Mouse (Mus musculus): ENCODE measurements around the gene Rpp25l. TPM values are rescaled to one million over a fixed set of nuclear protein-coding genes. Genes with fewer than 3 reads are reported as not detected.
A peak's percentile ranks its signal among the peaks of the same experiment; 100 is the strongest.
"Not testable (repeated sequence)": the region's sequence is repeated elsewhere in the genome, so short reads cannot be mapped to it uniquely, and the experiment has no call there.

The Rpp25l gene
- total RNA-seq (2021): 10 to 100 TPM; 30.8 to 31.0 TPM
- long read RNA-seq, experiment 1, transcript Rpp25l-201 (2 exons, 856 nt): major isoform, 13 of 16 reads
- long read RNA-seq, experiment 1, partial matches to known transcripts: 0 of 16 reads
- long read RNA-seq, experiment 1, other reads (novel, unspliced or antisense): 3 of 16 reads
- long read RNA-seq, experiment 2, transcript Rpp25l-201 (2 exons, 856 nt): major isoform, 17 of 19 reads
- long read RNA-seq, experiment 2, partial matches to known transcripts: 2 of 19 reads
- long read RNA-seq, experiment 2, other reads (novel, unspliced or antisense): 0 of 19 reads

DNA sequence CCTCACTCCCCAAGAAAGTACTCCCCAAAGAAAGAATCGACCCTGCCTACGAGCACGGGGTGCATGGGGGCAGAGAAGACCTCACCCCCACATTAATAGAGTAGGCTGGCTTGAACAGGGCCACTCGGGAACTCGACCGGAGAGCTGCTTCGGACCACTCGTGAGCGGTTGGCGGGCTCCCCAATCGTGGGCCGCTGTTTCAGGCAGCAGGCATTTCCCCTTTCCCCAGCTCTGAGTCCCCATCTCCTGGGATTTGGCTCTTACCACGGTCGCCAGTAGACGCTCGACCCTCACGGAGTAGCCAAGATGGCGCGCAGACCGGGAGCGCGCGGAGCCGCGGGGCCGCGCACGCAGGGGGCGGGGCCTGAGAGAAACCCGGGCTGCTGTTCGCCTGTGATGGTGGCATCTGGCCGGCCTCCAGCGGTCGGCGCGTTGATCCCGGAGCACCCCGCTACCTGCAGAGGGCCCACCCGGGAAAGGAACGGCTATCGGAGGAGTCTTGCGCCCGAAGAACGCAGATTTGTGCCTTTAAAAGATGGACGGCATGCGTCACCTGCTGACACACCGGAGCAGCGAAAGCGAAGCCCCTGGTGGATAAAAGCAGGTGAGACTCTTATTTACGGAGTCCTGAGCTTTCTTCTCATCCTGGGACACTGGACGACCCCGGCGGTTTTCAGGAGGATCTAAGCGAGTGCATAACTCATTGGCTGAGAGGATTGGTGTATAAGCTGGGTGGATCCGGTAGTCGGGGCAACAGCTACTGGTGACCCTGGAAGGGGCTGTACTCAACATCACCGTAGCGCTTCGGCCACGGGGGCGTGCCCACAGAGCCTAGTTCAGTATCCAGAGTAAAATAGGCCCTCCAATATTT, at the start of gene Rpp25l:
TSS of gene Rpp25l (minus strand) at position 338 of the 871 bp plus-strand sequence.
- peak; percentile 73 to 78 for DNase-seq (ENCODE audit: low spot score in 2 of 2)
- intact Hi-C loops (cut with DNase I): loop anchor here (2.0 kb wide), 1 partner anchor 23 kb away; no protein-coding TSS in a partner anchor

- DNase-seq (ENCODE audit: low spot score in 2 of 2): peak in 1 of 2 experiments; percentile 58
- intact Hi-C loops (cut with DNase I): not testable (repeated sequence)
Measured at GRCm38 (mm10) chr4:41762688-41763114, 49.4 kb upstream of the Rpp25l start.

DNA sequence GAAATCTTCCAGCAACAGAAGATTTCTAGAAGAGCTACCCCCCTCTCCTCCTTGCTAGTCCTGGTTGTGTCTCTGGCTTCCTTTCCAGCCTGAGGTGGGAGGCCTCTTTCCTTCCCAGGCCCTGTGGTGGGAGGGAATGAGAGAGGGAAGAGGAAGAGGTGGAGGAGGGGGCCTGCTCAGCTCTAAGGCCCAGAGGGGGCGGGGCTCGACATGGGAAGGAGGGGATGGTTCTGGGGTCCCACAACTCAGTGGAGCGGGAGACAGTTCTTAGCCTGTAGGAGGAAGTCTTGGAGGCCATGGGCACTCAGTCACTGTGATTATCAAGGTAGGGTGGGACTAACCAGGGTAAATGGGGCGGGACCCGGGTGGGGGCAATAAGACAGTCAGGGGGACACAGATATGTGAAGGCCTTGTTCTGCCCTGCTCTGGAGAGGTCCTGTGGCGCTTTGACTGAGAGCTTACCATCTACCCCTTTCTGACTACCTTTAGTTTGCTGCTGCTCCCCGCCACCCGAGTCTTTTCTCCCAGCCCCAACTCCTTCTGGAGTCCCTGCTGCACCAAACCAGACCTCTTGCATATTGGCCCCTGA, 48.9 kb upstream of the Rpp25l start:
- DNase-seq (ENCODE audit: low spot score in 2 of 2): no peak
- intact Hi-C loops (cut with DNase I): no loop called here

GRCm38 (mm10) chr4:41761680-41762079, 48.3 kb upstream of the Rpp25l start:
- intact Hi-C loops (cut with DNase I): no loop called here
- DNase-seq (ENCODE audit: low spot score in 2 of 2): no peak

DNA sequence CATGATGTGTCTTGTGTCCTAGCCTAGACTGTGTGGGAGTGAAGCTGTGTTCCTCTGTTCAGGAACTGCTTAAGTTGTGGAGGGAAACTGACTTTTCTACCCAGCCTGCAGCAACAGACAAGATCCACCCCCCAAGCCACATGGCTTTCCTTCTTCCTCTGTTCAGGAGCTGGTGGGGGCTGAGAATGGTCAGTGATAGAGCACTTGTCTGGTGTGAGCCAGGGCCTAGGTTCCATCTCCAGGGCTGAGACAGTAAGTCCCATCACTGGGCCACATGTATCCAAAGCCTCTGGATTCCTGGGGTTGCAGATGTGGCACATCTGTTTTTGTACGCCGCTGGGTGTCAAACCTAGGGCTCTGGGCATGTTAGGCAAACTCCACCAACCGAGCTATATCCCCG, 47.6 kb upstream of the Rpp25l start:
- intact Hi-C loops (cut with DNase I): no loop called here

GRCm38 (mm10) chr4:41760288-41760721, 47.0 kb upstream of the Rpp25l start:
- peak; percentile 75 to 78 for DNase-seq (ENCODE audit: low spot score in 2 of 2)
- intact Hi-C loops (cut with DNase I): no loop called here

More for the DNA sequence above, 47.6 kb upstream of the Rpp25l start:
- no peak for DNase-seq (ENCODE audit: low spot score in 2 of 2)

DNA sequence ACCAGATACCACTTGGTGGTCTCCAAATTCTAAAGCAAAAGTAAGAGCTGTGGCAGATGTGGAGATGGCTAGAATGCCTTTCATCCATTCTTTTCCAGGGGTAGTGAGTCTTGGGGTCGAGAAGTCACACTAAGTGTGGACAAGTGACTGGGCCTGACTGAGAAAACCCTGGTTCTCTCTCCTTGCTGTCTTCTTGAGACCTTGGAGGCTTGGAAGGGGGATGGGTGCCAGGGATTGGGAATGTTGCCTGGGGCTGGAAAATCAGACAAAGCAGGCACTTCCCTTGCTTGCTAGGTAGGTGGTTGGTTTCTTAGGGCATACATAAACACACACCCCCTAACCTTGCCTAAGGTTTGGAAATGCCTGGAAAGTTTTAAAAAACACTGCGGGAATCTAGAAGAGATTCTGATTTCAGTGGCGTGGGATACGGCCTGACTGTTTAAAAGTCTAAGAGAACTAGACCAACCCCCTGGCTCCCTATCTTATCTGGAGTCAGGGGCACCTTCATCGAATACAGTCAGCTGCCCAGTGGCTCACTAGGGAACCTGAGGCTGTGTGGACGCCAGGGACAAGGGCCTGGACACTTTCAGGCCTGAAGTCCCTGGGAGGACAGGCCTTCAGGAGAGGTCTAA, 46.4 kb upstream of the Rpp25l start:
- intact Hi-C loops (cut with DNase I): no loop called here
- DNase-seq (ENCODE audit: low spot score in 2 of 2): no peak

DNA sequence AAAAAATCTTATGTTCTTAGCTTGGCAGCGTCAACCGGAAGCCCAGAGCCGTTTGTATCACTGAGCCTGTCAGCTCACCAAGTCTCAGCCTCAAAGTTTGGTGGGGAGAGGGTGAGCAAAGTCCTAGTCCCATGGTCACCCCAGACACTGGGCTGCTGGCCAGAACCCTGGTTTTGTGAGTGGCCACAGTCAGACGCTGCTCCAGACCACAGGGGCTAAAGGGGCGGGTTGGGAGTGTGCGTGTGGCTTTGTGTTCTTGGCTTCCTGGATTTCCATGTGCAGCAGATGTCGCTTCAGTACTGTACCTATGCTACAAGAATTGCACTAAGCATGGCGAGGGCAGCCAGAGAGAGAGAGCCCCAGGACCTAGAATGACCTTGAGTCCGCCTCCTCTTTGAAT, 45.9 kb upstream of the Rpp25l start:
- DNase-seq (ENCODE audit: low spot score in 2 of 2): peak in 1 of 2 experiments; percentile 49
- intact Hi-C loops (cut with DNase I): no loop called here

DNA sequence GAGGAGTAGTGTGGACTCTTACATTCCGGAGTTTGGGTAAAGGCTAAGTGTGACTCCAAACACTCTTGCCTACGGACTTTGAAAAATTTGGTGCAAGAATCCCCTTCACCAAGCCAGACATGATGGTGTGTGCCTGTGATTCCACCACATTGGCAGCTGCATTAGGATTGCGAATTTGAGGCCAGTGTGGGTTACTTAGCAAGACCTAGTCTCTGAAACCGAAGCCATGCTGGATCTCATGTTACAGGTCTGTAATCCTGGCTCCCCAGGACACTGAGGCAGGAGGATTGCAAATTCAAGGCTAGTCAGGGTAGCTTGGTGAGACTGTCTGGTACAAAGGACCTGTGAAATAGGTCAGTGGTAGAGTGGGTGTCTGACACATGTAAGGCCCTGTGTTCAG, 45.4 kb upstream of the Rpp25l start:
- DNase-seq (ENCODE audit: low spot score in 2 of 2): no peak
- intact Hi-C loops (cut with DNase I): no loop called here

GRCm38 (mm10) chr4:41758021-41758420, 44.7 kb upstream of the Rpp25l start:
- DNase-seq (ENCODE audit: low spot score in 2 of 2): no peak
- intact Hi-C loops (cut with DNase I): no loop called here

DNA sequence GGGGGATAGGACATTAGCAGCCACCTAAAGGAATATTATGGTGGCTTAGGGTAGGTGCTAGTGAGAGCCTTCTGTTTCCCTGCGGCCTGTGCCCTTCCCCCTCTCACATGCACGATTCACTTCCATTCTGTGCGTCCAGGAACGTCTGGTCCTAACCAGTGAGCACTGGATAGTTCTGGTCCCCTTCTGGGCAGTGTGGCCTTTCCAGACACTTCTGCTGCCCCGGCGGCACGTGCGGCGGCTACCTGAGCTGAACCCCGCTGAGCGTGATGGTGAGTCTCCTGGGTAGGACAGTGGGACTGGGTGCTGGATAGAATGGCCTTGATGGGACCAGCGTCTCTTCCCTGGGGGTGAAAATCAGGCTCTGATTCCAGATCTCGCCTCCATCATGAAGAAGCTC, 44.0 kb upstream of the Rpp25l start:
- intact Hi-C loops (cut with DNase I): no loop called here
- DNase-seq (ENCODE audit: low spot score in 2 of 2): no peak

DNA sequence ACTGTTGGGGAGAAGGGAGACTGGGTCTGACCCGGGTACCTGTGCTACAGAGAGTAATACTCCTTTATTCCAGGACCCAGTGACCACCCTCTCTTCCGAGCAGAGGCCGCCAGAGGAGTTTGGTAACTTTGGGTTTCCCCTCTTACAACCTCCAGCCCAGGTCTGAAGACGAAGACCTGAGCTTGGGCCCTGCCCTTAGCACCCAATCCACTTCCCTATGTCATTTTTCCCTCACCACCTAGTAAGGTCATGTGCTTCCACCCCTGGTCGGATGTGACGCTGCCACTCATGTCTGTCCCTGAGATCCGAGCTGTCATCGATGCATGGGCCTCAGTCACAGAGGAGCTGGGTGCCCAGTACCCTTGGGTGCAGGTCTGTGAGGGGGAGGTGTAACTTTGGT, 43.1 kb upstream of the Rpp25l start:
- intact Hi-C loops (cut with DNase I): no loop called here

GRCm38 (mm10) chr4:41755338-41756305, 42.3 kb upstream of the Rpp25l start, which contains the start of gene Sigmar1:
TSS of gene Sigmar1 (minus strand) at chr4:41756157.
- DNase-seq (ENCODE audit: low spot score in 2 of 2): peak; percentile 84 to 85
- intact Hi-C loops (cut with DNase I): no loop called here

More for the DNA sequence above, 43.1 kb upstream of the Rpp25l start:
- no peak for DNase-seq (ENCODE audit: low spot score in 2 of 2)

GRCm38 (mm10) chr4:41754797-41755337, 41.5 kb upstream of the Rpp25l start, which contains the start of gene Galt:
TSS of gene Galt (plus strand) at chr4:41755228.
- intact Hi-C loops (cut with DNase I): no loop called here
- DNase-seq (ENCODE audit: low spot score in 2 of 2): peak in 1 of 2 experiments; percentile 48

GRCm38 (mm10) chr4:41745021-41745420, 31.7 kb upstream of the Rpp25l start:
- intact Hi-C loops (cut with DNase I): no loop called here
- no peak for DNase-seq (ENCODE audit: low spot score in 2 of 2)

GRCm38 (mm10) chr4:41744131-41744530, 30.8 kb upstream of the Rpp25l start:
- no peak for DNase-seq (ENCODE audit: low spot score in 2 of 2)
- intact Hi-C loops (cut with DNase I): no loop called here

- peak; percentile 92 to 94 for DNase-seq (ENCODE audit: low spot score in 2 of 2)
- intact Hi-C loops (cut with DNase I): no loop called here
Measured at GRCm38 (mm10) chr4:41741158-41741560, 27.8 kb upstream of the Rpp25l start.
